Mouse (Mus musculus): ENCODE data around the gene Fam25c. TPM values are rescaled to one million over a fixed set of nuclear protein-coding genes. Genes with fewer than 3 reads are reported as not detected.

Gene Fam25c
- total and polyA plus RNA-seq, 3 experiments, result not detected

- in situ Hi-C loops (cut with MboI; ENCODE audit: low pct_ligation_motif_present, low pct_unique_long_range_greater_than_20kb, low sequenced_read_pairs), result no loop called here
- peak; percentile 89 for DNase-seq (ENCODE audit: extremely low read depth)
These were observed 44.8 kb downstream of the Fam25c start, which contains the start of the genes Shld2 and Glud1 for GRCm38 (mm10) chr14:34310234-34310965. Shld2 (minus strand) TSS chr14:34310493. Glud1 (plus strand) TSS chr14:34310727.

GRCm38 (mm10) chr14:34309907-34310233 lies 45.4 kb downstream of the Fam25c start:
- in situ Hi-C loops (cut with MboI; ENCODE audit: low pct_ligation_motif_present, low pct_unique_long_range_greater_than_20kb, low sequenced_read_pairs), result no loop called here
- peak overlapping the region; percentile 63 to 74 (median 65) for H3K4me3 ChIP-seq (replicated peaks in 1 of 3; ENCODE audit: low read depth in 2 of 3, low read length in 2 of 3, poor library complexity in 1 of 3)
- peak; percentile 25 for DNase-seq (ENCODE audit: extremely low read depth)
- H3K27me3 ChIP-seq (replicated peaks), result no peaks in the 10 kb centered on the region
- H3K9me3 ChIP-seq (replicated peaks; ENCODE audit: low read length), result no peaks in the 10 kb centered on the region
- dilution Hi-C loops (cut with MboI; ENCODE audit: extremely low pct_ligation_motif_present, extremely low pct_unique_long_range_greater_than_20kb, low sequenced_read_pairs), result no loop called here
- H3K4me1 ChIP-seq (ENCODE audit: control insufficient read depth in 1 of 2, insufficient read depth in 2 of 2), result peaks cover 4 to 39% of the 10 kb centered on the region in 2 experiments; a peak in 3 of 4 replicates
- TF ChIP-seq MYC (IDR thresholded peaks at IDR 0.05; ENCODE audit: low read depth, low read length) (peak; percentile 87; the same call in 1 of the 2 replicates), IRF4 (IDR thresholded peaks at IDR 0.05; ENCODE audit: low read depth, low read length) (no peak), JUND (conservative IDR thresholded peaks at IDR 0.05; ENCODE audit: low read depth, low read length) (no peak), ZNF384 (IDR thresholded peaks at IDR 0.05; ENCODE audit: low read depth, low read length) (peak; percentile 52), MAX (IDR thresholded peaks at IDR 0.05; ENCODE audit: low read length) (no peak), RAD21 (IDR thresholded peaks at IDR 0.05; ENCODE audit: low read depth, low read length) (no peak), ELF1 (IDR thresholded peaks at IDR 0.05; ENCODE audit: low read depth, low read length) (no peak), UBTF (IDR thresholded peaks at IDR 0.05; ENCODE audit: low read depth, low read length) (no peak), ZMIZ1 (IDR thresholded peaks at IDR 0.05; ENCODE audit: low read depth, low read length) (no peak), POLR2AphosphoS2 (IDR thresholded peaks at IDR 0.05; ENCODE audit: low read depth, low read length) (no peak), MXI1 (IDR thresholded peaks at IDR 0.05; ENCODE audit: low read depth, low read length) (no peak), CHD1 (IDR thresholded peaks at IDR 0.05; ENCODE audit: low read depth, low read length) (no peak), TCF12 (IDR thresholded peaks at IDR 0.05; ENCODE audit: low read depth, low read length) (no peak), E2F4 (IDR thresholded peaks at IDR 0.05; ENCODE audit: insufficient replicate concordance, low read depth, low read length) (0 out of 2 replicates have a peak, but pooled peaks have one; percentile 10)
- peak overlapping the region; percentile 68 for H3K9ac ChIP-seq (ENCODE audit: insufficient read depth, low read depth)
- peak overlapping the region; percentile 83 for H3K4me2 ChIP-seq (ENCODE audit: insufficient read depth, low read depth, poor library complexity, severe bottlenecking)
- H3K36me3 ChIP-seq (replicated peaks in 1 of 2; ENCODE audit: control insufficient read depth in 1 of 2, insufficient read depth in 1 of 2, low read length in 1 of 2), result peaks cover 0 to 23% of the 10 kb centered on the region in 2 experiments
- peak overlapping the region; percentile 73 for H3K27ac ChIP-seq (ENCODE audit: insufficient read depth, low read depth)
- peaks cover 33% of the 10 kb centered on the region for H3K79me2 ChIP-seq (replicated peaks; ENCODE audit: control insufficient read depth, extremely low read depth, insufficient read depth, poor library complexity, severe bottlenecking)

More at GRCm38 (mm10) chr14:34310234-34310965, 44.8 kb downstream of the Fam25c start, which contains the start of the genes Shld2 and Glud1:
- Histone ChIP-seq H3K36me3 (replicated peaks in 1 of 2; ENCODE audit: control insufficient read depth in 1 of 2, insufficient read depth in 1 of 2, low read length in 1 of 2) (peaks cover 0 to 23% of the 10 kb centered on the region in 2 experiments), H3K4me1 (ENCODE audit: control insufficient read depth in 1 of 2, insufficient read depth in 2 of 2) (peaks cover 4 to 44% of the 10 kb centered on the region in 2 experiments; a peak in 3 of 4 replicates), H3K4me2 (ENCODE audit: insufficient read depth, low read depth, poor library complexity, severe bottlenecking) (peak within 1 kb of the TSS; percentile 91), H3K4me3 (replicated peaks in 1 of 3; ENCODE audit: low read depth in 2 of 3, low read length in 2 of 3, poor library complexity in 1 of 3) (peak within 1 kb of the TSS; percentile 69 to 99 (median 74)), H3K9me3 (replicated peaks; ENCODE audit: low read length) (no peaks in the 10 kb centered on the region), H3K9ac (ENCODE audit: insufficient read depth, low read depth) (peak within 1 kb of the TSS; percentile 94), H3K79me2 (replicated peaks; ENCODE audit: control insufficient read depth, extremely low read depth, insufficient read depth, poor library complexity, severe bottlenecking) (peaks cover 36% of the 10 kb centered on the region), H3K27me3 (replicated peaks) (no peaks in the 10 kb centered on the region), H3K27ac (ENCODE audit: insufficient read depth, low read depth) (peak within 1 kb of the TSS; percentile 82)
- TF ChIP-seq CTCF (conservative IDR thresholded peaks at IDR 0.05 in 1 of 2, IDR thresholded peaks at IDR 0.05 in 1 of 2; ENCODE audit: low read depth in 2 of 2, low read length in 2 of 2) (no peak), RAD21 (IDR thresholded peaks at IDR 0.05; ENCODE audit: low read depth, low read length) (no peak), NRF1 (IDR thresholded peaks at IDR 0.05; ENCODE audit: low read depth, low read length) (peak; percentile 98), MEF2A (IDR thresholded peaks at IDR 0.05; ENCODE audit: borderline replicate concordance, low read depth, low read length) (peak; percentile 8; the same call in 1 of the 2 replicates), MAZ (IDR thresholded peaks at IDR 0.05; ENCODE audit: low read depth, low read length) (no peak), POLR2A (IDR thresholded peaks at IDR 0.05; ENCODE audit: low read depth, low read length) (peak; percentile 73), IRF4 (IDR thresholded peaks at IDR 0.05; ENCODE audit: low read depth, low read length) (no peak), ETS1 (conservative IDR thresholded peaks at IDR 0.05; ENCODE audit: low read depth, low read length) (no peak), CHD2 (IDR thresholded peaks at IDR 0.05; ENCODE audit: low read length) (no peak), RCOR1 (conservative IDR thresholded peaks at IDR 0.05; ENCODE audit: low read depth, low read length) (no peak), HCFC1 (IDR thresholded peaks at IDR 0.05; ENCODE audit: low read depth, low read length) (peak; percentile 44), SIN3A (IDR thresholded peaks at IDR 0.05; ENCODE audit: low read length) (no peak; the same call in 1 of the 2 replicates), TCF12 (IDR thresholded peaks at IDR 0.05; ENCODE audit: low read depth, low read length) (peak; percentile 76), POLR2AphosphoS2 (IDR thresholded peaks at IDR 0.05; ENCODE audit: low read depth, low read length) (no peak), KAT2A (IDR thresholded peaks at IDR 0.05; ENCODE audit: insufficient replicate concordance, low read length) (no peak), JUND (conservative IDR thresholded peaks at IDR 0.05; ENCODE audit: low read depth, low read length) (no peak), MAFK (IDR thresholded peaks at IDR 0.05; ENCODE audit: insufficient replicate concordance, low read length) (no peak), GABPA (IDR thresholded peaks at IDR 0.05; ENCODE audit: insufficient replicate concordance, low read depth, low read length) (no peak), TBP (conservative IDR thresholded peaks at IDR 0.05; ENCODE audit: low read depth, low read length) (peak; percentile 90), NELFE (IDR thresholded peaks at IDR 0.05; ENCODE audit: low read depth, low read length) (peak; percentile 84), ZKSCAN1 (IDR thresholded peaks at IDR 0.05; ENCODE audit: borderline replicate concordance, low read depth, low read length) (no peak), SMC3 (IDR thresholded peaks at IDR 0.05; ENCODE audit: low read depth, low read length) (no peak), BHLHE40 (IDR thresholded peaks at IDR 0.05; ENCODE audit: low read depth, low read length) (peak; percentile 92), JUN (IDR thresholded peaks at IDR 0.05; ENCODE audit: insufficient read depth, low read depth, low read length) (no peak), ZMIZ1 (IDR thresholded peaks at IDR 0.05; ENCODE audit: low read depth, low read length) (peak; percentile 78), PAX5 (IDR thresholded peaks at IDR 0.05; ENCODE audit: low read length) (no peak), UBTF (IDR thresholded peaks at IDR 0.05; ENCODE audit: low read depth, low read length) (peak; percentile 82), ZNF384 (IDR thresholded peaks at IDR 0.05; ENCODE audit: low read depth, low read length) (no peak), MXI1 (IDR thresholded peaks at IDR 0.05; ENCODE audit: low read depth, low read length) (peak; percentile 56; the same call in 1 of the 2 replicates), EP300 (IDR thresholded peaks at IDR 0.05; ENCODE audit: low read length) (0 out of 2 replicates have a peak, but pooled peaks have one; percentile 12), ELF1 (IDR thresholded peaks at IDR 0.05; ENCODE audit: low read depth, low read length) (peak; percentile 87), ZC3H11A (IDR thresholded peaks at IDR 0.05; ENCODE audit: low read depth, low read length) (no peak), CHD1 (IDR thresholded peaks at IDR 0.05; ENCODE audit: low read depth, low read length) (no peak)
- dilution Hi-C loops (cut with MboI; ENCODE audit: extremely low pct_ligation_motif_present, extremely low pct_unique_long_range_greater_than_20kb, low sequenced_read_pairs), result no loop called here
